ENCODE assay signal across 8 mouse cellular contexts in the genomic region with DNA sequence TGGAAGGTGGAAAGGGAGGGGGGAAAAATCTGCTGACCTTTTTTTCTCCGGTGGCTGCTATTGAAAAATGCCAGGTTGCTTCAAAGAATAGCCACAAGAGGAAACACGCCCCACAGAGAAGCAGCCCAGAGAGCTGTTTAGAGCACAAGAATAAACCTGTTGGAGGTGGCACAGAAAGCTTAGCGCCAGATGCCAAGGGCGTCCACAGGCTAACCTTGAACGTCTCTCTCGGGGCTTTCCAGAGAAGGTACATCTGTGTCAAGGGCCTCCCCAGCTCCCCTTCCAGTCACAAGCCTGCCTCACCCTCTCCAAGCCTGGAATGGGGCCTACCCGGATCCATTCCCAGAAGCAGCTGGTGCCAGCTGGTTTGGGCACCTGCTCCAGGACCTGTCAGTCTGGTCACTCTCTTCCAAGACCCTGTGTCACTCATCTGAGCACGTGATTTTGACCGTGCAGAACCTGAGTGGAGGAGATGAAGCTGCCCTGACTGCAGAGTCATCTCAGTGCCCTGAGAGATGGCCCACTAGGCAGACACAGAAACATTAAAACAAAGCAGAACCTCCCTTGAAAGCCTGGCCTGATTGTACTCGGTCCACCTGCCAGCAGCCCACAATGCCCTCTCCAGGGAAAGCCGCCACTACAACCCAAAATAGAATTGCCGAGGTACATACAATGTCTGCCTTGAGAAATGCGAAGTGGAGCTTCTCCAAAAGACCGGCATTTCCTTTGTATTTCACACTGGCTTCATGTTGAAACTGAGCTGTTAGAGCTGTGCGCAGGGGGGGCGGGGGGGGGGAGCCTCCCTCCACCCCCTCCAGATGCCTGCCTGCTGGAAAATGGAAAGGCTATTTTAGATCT. TPM values are rescaled to one million over a fixed set of nuclear protein-coding genes. Genes with fewer than 3 reads are reported as not detected.
DNase-seq lines count a peak whose midpoint lies in the region; ATAC-seq and TF ChIP-seq lines count a peak whose summit lies in the region.

No protein-coding gene starts in this region.

- H3K27ac ChIP-seq in bone marrow, adult 2 months (ENCODE audit: control insufficient read depth, insufficient read depth, low read depth, low read length, poor library complexity): peak overlapping the region; percentile 99
- H3K27ac ChIP-seq in forebrain, embryonic 15.5 days (replicated peaks): peak overlapping the region; percentile 100
- peak overlapping the region; percentile 96 for H3K27ac ChIP-seq in layer of hippocampus, adult 2 months
- H3K27ac ChIP-seq in lung, embryonic 16.5 days (ENCODE audit: low read length): peak overlapping the region; percentile 100

- peaks cover 12% of the 10 kb centered on the region for H3K36me3 ChIP-seq in E14TG2a.4 (ENCODE audit: insufficient read depth, low read length)
- peaks cover under 1% of the 10 kb centered on the region; the same call in 1 of the 2 replicates for H3K36me3 ChIP-seq in forebrain, embryonic 15.5 days
- peaks cover 5% of the 10 kb centered on the region; the same call in 1 of the 2 replicates for H3K36me3 ChIP-seq in lung, embryonic 16.5 days (ENCODE audit: control insufficient read depth, insufficient read depth, low read length)

- peak; percentile 42; the same call in 1 of the 2 replicates for TF ChIP-seq POLR2A in bone marrow, adult 2 months (IDR thresholded peaks at IDR 0.05; ENCODE audit: borderline replicate concordance, control insufficient read depth, low read depth, low read length)

- H3K27me3 ChIP-seq in E14TG2a.4 (ENCODE audit: insufficient read depth, low read length): peaks cover 7% of the 10 kb centered on the region; the same call in 1 of the 2 replicates
- no peaks in the 10 kb centered on the region for H3K27me3 ChIP-seq in forebrain, embryonic 15.5 days
- no peaks in the 10 kb centered on the region for H3K27me3 ChIP-seq in lung, embryonic 16.5 days (ENCODE audit: control insufficient read depth, insufficient read depth, low read depth, low read length)

- intact Hi-C loops in heart, postnatal 25 days (cut with DNase I): loop anchor here (1.0 to 5.0 kb wide), 5 partner anchors 19 to 243 kb away; no protein-coding TSS in a partner anchor

- peak overlapping the region; percentile 93 for H3K4me3 ChIP-seq in E14TG2a.4 (replicated peaks; ENCODE audit: low read length)
- H3K4me3 ChIP-seq in bone marrow, adult 2 months (replicated peaks; ENCODE audit: control insufficient read depth, low read depth, low read length): peak overlapping the region; percentile 81
- H3K4me3 ChIP-seq in forebrain, embryonic 15.5 days: peak overlapping the region; percentile 86
- H3K4me3 ChIP-seq in layer of hippocampus, adult 2 months: peak overlapping the region; percentile 61
- peak overlapping the region; percentile 100 for H3K4me3 ChIP-seq in lung, embryonic 16.5 days (ENCODE audit: low read length)

- ATAC-seq in forebrain, embryonic 15.5 days (replicated peaks): peak; percentile 4; the same call in 1 of the 2 replicates
- ATAC-seq in lung, embryonic 16.5 days (ENCODE audit: low read depth): no peak
- no peak for ATAC-seq in erythroid progenitor cell, adult 5-6 weeks (replicated peaks; ENCODE audit: low FRiP score, poor library complexity, severe bottlenecking)

- 2% methylated on average over 16 of the region's 16 CpGs for WGBS in bone marrow, adult 2 months
- WGBS in forebrain, embryonic 15.5 days: 3% methylated on average over 16 of the region's 16 CpGs
- 8% methylated on average over 16 of the region's 16 CpGs for WGBS in lung, embryonic 16.5 days

- peaks cover 61% of the 10 kb centered on the region for H3K4me1 ChIP-seq in E14TG2a.4 (replicated peaks; ENCODE audit: low read depth, low read length)
- H3K4me1 ChIP-seq in bone marrow, adult 2 months (ENCODE audit: control insufficient read depth, insufficient read depth, low read length): peaks cover 7% of the 10 kb centered on the region; the same call in 1 of the 2 replicates
- peaks cover 52% of the 10 kb centered on the region for H3K4me1 ChIP-seq in forebrain, embryonic 15.5 days
- peaks cover 42% of the 10 kb centered on the region for H3K4me1 ChIP-seq in lung, embryonic 16.5 days (replicated peaks; ENCODE audit: control insufficient read depth, insufficient read depth, low read length)

- DNase-seq in heart, postnatal 25 days (ENCODE audit: low spot score): peak; percentile 76
- peak; percentile 46 to 54 for DNase-seq in layer of hippocampus, adult 2 months (ENCODE audit: low spot score in 2 of 2)
- peak; percentile 85 for DNase-seq in retina, postnatal 1 day

- H3K4me2 ChIP-seq in forebrain, embryonic 15.5 days (replicated peaks): peak overlapping the region; percentile 81
- peak overlapping the region; percentile 80 for H3K4me2 ChIP-seq in lung, embryonic 16.5 days (ENCODE audit: low read depth, low read length)

- H3K9ac ChIP-seq in forebrain, embryonic 15.5 days (replicated peaks): peak overlapping the region; percentile 71
- H3K9ac ChIP-seq in lung, embryonic 16.5 days (ENCODE audit: low read length): peak overlapping the region; percentile 90

- no peaks in the 10 kb centered on the region for H3K9me3 ChIP-seq in E14TG2a.4 (ENCODE audit: low read length)
- no peaks in the 10 kb centered on the region for H3K9me3 ChIP-seq in forebrain, embryonic 15.5 days
- H3K9me3 ChIP-seq in lung, embryonic 16.5 days (ENCODE audit: control insufficient read depth, low read length): no peaks in the 10 kb centered on the region

- no peak for TF ChIP-seq CTCF in E14TG2a.4 (conservative IDR thresholded peaks at IDR 0.05; ENCODE audit: low read length)
- no peak for TF ChIP-seq CTCF in bone marrow, adult 2 months (IDR thresholded peaks at IDR 0.05; ENCODE audit: control insufficient read depth, insufficient read depth, low read length)
- TF ChIP-seq CTCF in layer of hippocampus, adult 2 months (conservative IDR thresholded peaks at IDR 0.05): no peak

RNA-seq across cellular contexts. Expression of a gene that starts 1.6 kb away (rescaled TPM):
- polyA plus RNA-seq in bone marrow, adult 2 months (2011; ENCODE audit: insufficient read depth, insufficient read length, low replicate concordance, missing spikeins): 21.3 and 35.8 TPM in 2 replicates
- 10.5 and 11.1 TPM in 2 replicates for polyA plus RNA-seq in forebrain, embryonic 15.5 days (2015; fragmentation: Nextera tagmentation; extraction: Ambion mirVana)
- total RNA-seq in heart, postnatal 25 days (2021): 10 to 100 TPM; 63.9 to 71.4 TPM
- 10 to 100 TPM; 53.0 to 60.4 TPM for total RNA-seq in layer of hippocampus, adult 2 months (2021)
- 11.7 and 12.8 TPM in 2 replicates for polyA plus RNA-seq in lung, embryonic 16.5 days (2015; fragmentation: Nextera tagmentation; extraction: Ambion mirVana)
- total RNA-seq in erythroid progenitor cell, adult 5-6 weeks (2015; ENCODE audit: low replicate concordance): 19.8 and 24.7 TPM in 2 replicates
- total RNA-seq in erythroid progenitor cell, adult 5-6 weeks (2017; ENCODE audit: low replicate concordance): 8.8 and 18.0 TPM in 2 replicates
